Mouse (Mus musculus): Measurements from ENCODE around the gene Cyp2s1. TPM values are rescaled to one million over a fixed set of nuclear protein-coding genes. Genes with fewer than 3 reads are reported as not detected.

The Cyp2s1 gene
- 3.0 and 3.1 TPM in 2 replicates for polyA plus RNA-seq (2014; fragmentation: Nextera tagmentation; extraction: Ambion mirVana)

- Histone ChIP-seq H3K36me3 (ENCODE audit: control insufficient read depth, insufficient read depth, low read length) (no peaks in the 10 kb centered on the region), H3K9ac (ENCODE audit: low read length) (peak within 1 kb of the TSS; percentile 48), H3K4me1 (ENCODE audit: control insufficient read depth in 2 of 2, insufficient read depth in 2 of 2, low read length in 2 of 2) (peaks cover 3 to 11% of the 10 kb centered on the region in 2 experiments; a peak in 3 of 4 replicates), H3K9me3 (ENCODE audit: control insufficient read depth, low read length) (no peaks in the 10 kb centered on the region), H3K27ac (replicated peaks in 1 of 2; ENCODE audit: control insufficient read depth in 1 of 2, insufficient read depth in 1 of 2, low read depth in 2 of 2, low read length in 2 of 2) (no peak within 1 kb of the TSS), H3K4me2 (ENCODE audit: low read length) (peak within 1 kb of the TSS; percentile 80), H3K4me3 (ENCODE audit: control insufficient read depth in 1 of 2, insufficient read depth in 1 of 2, low read depth in 1 of 2, low read length in 2 of 2) (peak within 1 kb of the TSS; percentile 40 to 46), H3K27me3 (ENCODE audit: control insufficient read depth, insufficient read depth, low read length) (peaks cover 29% of the 10 kb centered on the region; the same call in 1 of the 2 replicates)
- no peak for ATAC-seq (ENCODE audit: insufficient number of reproducible peaks, insufficient read depth, low FRiP score, low read depth)
- WGBS: under 1% methylated on average over 39 of the region's 40 CpGs
These were observed at the start of gene Cyp2s1 for GRCm38 (mm10) chr7:25816241-25816919. Gene Cyp2s1 (minus strand): TSS chr7:25816913.

- Histone ChIP-seq H3K4me2 (ENCODE audit: low read length) (no peak overlapping the region), H3K4me3 (ENCODE audit: control insufficient read depth in 1 of 2, insufficient read depth in 1 of 2, low read depth in 1 of 2, low read length in 2 of 2) (no peak overlapping the region), H3K9me3 (ENCODE audit: control insufficient read depth, low read length) (no peaks in the 10 kb centered on the region; the same call in 1 of the 2 replicates), H3K27me3 (ENCODE audit: control insufficient read depth, insufficient read depth, low read length) (no peaks in the 10 kb centered on the region), H3K27ac (replicated peaks in 1 of 2; ENCODE audit: control insufficient read depth in 1 of 2, insufficient read depth in 1 of 2, low read depth in 2 of 2, low read length in 2 of 2) (no peak overlapping the region), H3K36me3 (ENCODE audit: control insufficient read depth, insufficient read depth, low read length) (no peaks in the 10 kb centered on the region), H3K9ac (ENCODE audit: low read length) (no peak overlapping the region), H3K4me1 (ENCODE audit: control insufficient read depth in 2 of 2, insufficient read depth in 2 of 2, low read length in 2 of 2) (no peaks in the 10 kb centered on the region)
- 9% methylated on average over 5 of the region's 5 CpGs for WGBS
- ATAC-seq (ENCODE audit: insufficient number of reproducible peaks, insufficient read depth, low FRiP score, low read depth): no peak
These were observed 48.1 kb upstream of the Cyp2s1 start for GRCm38 (mm10) chr7:25864861-25865260.

- WGBS: 72% methylated on average over 3 of the region's 3 CpGs
- ATAC-seq (ENCODE audit: insufficient number of reproducible peaks, insufficient read depth, low FRiP score, low read depth): no peak
These were observed 47.0 kb upstream of the Cyp2s1 start for GRCm38 (mm10) chr7:25863756-25864155.

GRCm38 (mm10) chr7:25862365-25862764 lies 45.7 kb upstream of the Cyp2s1 start:
- no peak overlapping the region for H3K9ac ChIP-seq (ENCODE audit: low read length)
- no peaks in the 10 kb centered on the region for H3K4me1 ChIP-seq (ENCODE audit: control insufficient read depth in 2 of 2, insufficient read depth in 2 of 2, low read length in 2 of 2)
- 53% methylated on average over 2 of the region's 2 CpGs for WGBS
- H3K4me3 ChIP-seq (ENCODE audit: control insufficient read depth in 1 of 2, insufficient read depth in 1 of 2, low read depth in 1 of 2, low read length in 2 of 2): no peak overlapping the region
- no peak overlapping the region for H3K27ac ChIP-seq (replicated peaks in 1 of 2; ENCODE audit: control insufficient read depth in 1 of 2, insufficient read depth in 1 of 2, low read depth in 2 of 2, low read length in 2 of 2)
- no peaks in the 10 kb centered on the region for H3K9me3 ChIP-seq (ENCODE audit: control insufficient read depth, low read length)
- no peak overlapping the region for H3K4me2 ChIP-seq (ENCODE audit: low read length)
- H3K36me3 ChIP-seq (ENCODE audit: control insufficient read depth, insufficient read depth, low read length): no peaks in the 10 kb centered on the region
- no peaks in the 10 kb centered on the region for H3K27me3 ChIP-seq (ENCODE audit: control insufficient read depth, insufficient read depth, low read length)
- no peak for ATAC-seq (ENCODE audit: insufficient number of reproducible peaks, insufficient read depth, low FRiP score, low read depth)

More at GRCm38 (mm10) chr7:25863756-25864155, 47.0 kb upstream of the Cyp2s1 start:
- H3K27ac ChIP-seq (replicated peaks in 1 of 2; ENCODE audit: control insufficient read depth in 1 of 2, insufficient read depth in 1 of 2, low read depth in 2 of 2, low read length in 2 of 2): no peak overlapping the region
- H3K9me3 ChIP-seq (ENCODE audit: control insufficient read depth, low read length): no peaks in the 10 kb centered on the region
- H3K27me3 ChIP-seq (ENCODE audit: control insufficient read depth, insufficient read depth, low read length): no peaks in the 10 kb centered on the region
- no peaks in the 10 kb centered on the region for H3K36me3 ChIP-seq (ENCODE audit: control insufficient read depth, insufficient read depth, low read length)
- H3K4me1 ChIP-seq (ENCODE audit: control insufficient read depth in 2 of 2, insufficient read depth in 2 of 2, low read length in 2 of 2): no peaks in the 10 kb centered on the region
- H3K9ac ChIP-seq (ENCODE audit: low read length): no peak overlapping the region
- no peak overlapping the region for H3K4me3 ChIP-seq (ENCODE audit: control insufficient read depth in 1 of 2, insufficient read depth in 1 of 2, low read depth in 1 of 2, low read length in 2 of 2)
- H3K4me2 ChIP-seq (ENCODE audit: low read length): no peak overlapping the region

GRCm38 (mm10) chr7:25859962-25860870 lies 43.5 kb upstream of the Cyp2s1 start:
- no peak for ATAC-seq (ENCODE audit: insufficient number of reproducible peaks, insufficient read depth, low FRiP score, low read depth)
- 11% methylated on average over 9 of the region's 9 CpGs for WGBS
- Histone ChIP-seq H3K4me1 (ENCODE audit: control insufficient read depth in 2 of 2, insufficient read depth in 2 of 2, low read length in 2 of 2) (no peaks in the 10 kb centered on the region), H3K36me3 (ENCODE audit: control insufficient read depth, insufficient read depth, low read length) (no peaks in the 10 kb centered on the region), H3K4me3 (ENCODE audit: control insufficient read depth in 1 of 2, insufficient read depth in 1 of 2, low read depth in 1 of 2, low read length in 2 of 2) (peak overlapping the region; percentile 11 to 14; a peak in 2 of 4 replicates), H3K9me3 (ENCODE audit: control insufficient read depth, low read length) (no peaks in the 10 kb centered on the region), H3K4me2 (ENCODE audit: low read length) (peak overlapping the region; percentile 52), H3K27me3 (ENCODE audit: control insufficient read depth, insufficient read depth, low read length) (no peaks in the 10 kb centered on the region), H3K9ac (ENCODE audit: low read length) (no peak overlapping the region), H3K27ac (replicated peaks in 1 of 2; ENCODE audit: control insufficient read depth in 1 of 2, insufficient read depth in 1 of 2, low read depth in 2 of 2, low read length in 2 of 2) (no peak overlapping the region)

- 25% methylated on average over 8 of the region's 8 CpGs for WGBS
- H3K36me3 ChIP-seq (ENCODE audit: control insufficient read depth, insufficient read depth, low read length): no peaks in the 10 kb centered on the region
- no peaks in the 10 kb centered on the region for H3K9me3 ChIP-seq (ENCODE audit: control insufficient read depth, low read length)
- H3K4me2 ChIP-seq (ENCODE audit: low read length): no peak overlapping the region
- H3K4me1 ChIP-seq (ENCODE audit: control insufficient read depth in 2 of 2, insufficient read depth in 2 of 2, low read length in 2 of 2): no peaks in the 10 kb centered on the region
- H3K27ac ChIP-seq (replicated peaks in 1 of 2; ENCODE audit: control insufficient read depth in 1 of 2, insufficient read depth in 1 of 2, low read depth in 2 of 2, low read length in 2 of 2): no peak overlapping the region
- no peak overlapping the region for H3K4me3 ChIP-seq (ENCODE audit: control insufficient read depth in 1 of 2, insufficient read depth in 1 of 2, low read depth in 1 of 2, low read length in 2 of 2)
- no peak for ATAC-seq (ENCODE audit: insufficient number of reproducible peaks, insufficient read depth, low FRiP score, low read depth)
- H3K9ac ChIP-seq (ENCODE audit: low read length): no peak overlapping the region
- H3K27me3 ChIP-seq (ENCODE audit: control insufficient read depth, insufficient read depth, low read length): no peaks in the 10 kb centered on the region
These were observed 38.4 kb upstream of the Cyp2s1 start for GRCm38 (mm10) chr7:25855082-25855481.

- no peak overlapping the region for H3K27ac ChIP-seq (replicated peaks in 1 of 2; ENCODE audit: control insufficient read depth in 1 of 2, insufficient read depth in 1 of 2, low read depth in 2 of 2, low read length in 2 of 2)
- ATAC-seq (ENCODE audit: insufficient number of reproducible peaks, insufficient read depth, low FRiP score, low read depth): no peak
- H3K36me3 ChIP-seq (ENCODE audit: control insufficient read depth, insufficient read depth, low read length): no peaks in the 10 kb centered on the region
- H3K27me3 ChIP-seq (ENCODE audit: control insufficient read depth, insufficient read depth, low read length): no peaks in the 10 kb centered on the region
- 20% methylated on average over 11 of the region's 11 CpGs for WGBS
- H3K9me3 ChIP-seq (ENCODE audit: control insufficient read depth, low read length): no peaks in the 10 kb centered on the region
- H3K4me3 ChIP-seq (ENCODE audit: control insufficient read depth in 1 of 2, insufficient read depth in 1 of 2, low read depth in 1 of 2, low read length in 2 of 2): peak overlapping the region; percentile 47 to 57
- peak overlapping the region; percentile 75 for H3K4me2 ChIP-seq (ENCODE audit: low read length)
- no peaks in the 10 kb centered on the region; a peak in 1 of 4 replicates for H3K4me1 ChIP-seq (ENCODE audit: control insufficient read depth in 2 of 2, insufficient read depth in 2 of 2, low read length in 2 of 2)
- peak overlapping the region; percentile 76 for H3K9ac ChIP-seq (ENCODE audit: low read length)
These were observed 31.7 kb upstream of the Cyp2s1 start for GRCm38 (mm10) chr7:25848444-25848812.
